Mouse (Mus musculus) right cerebral cortex, postnatal 25 days (tissue): ENCODE data around the gene Pgm5.
A peak's percentile ranks its signal among the peaks of the same experiment; 100 is the strongest.
"Not testable (repeated sequence)": the region's sequence is repeated elsewhere in the genome, so short reads cannot be mapped to it uniquely, and the experiment has no call there.

Source experiments
- DNase-seq: peaks from one replicate; pipeline ENCODE4 v3.0.0; 2022

The Pgm5 gene

GRCm38 (mm10) chr19:24861612-24862451 lies at the start of gene Pgm5:
TSS of gene Pgm5 (minus strand) at chr19:24861855.
- DNase-seq = no peak

GRCm38 (mm10) chr19:24908385-24909155 lies 46.9 kb upstream of the Pgm5 start:
- DNase-seq = no peak

- DNase-seq = no peak
These were observed 46.0 kb upstream of the Pgm5 start for GRCm38 (mm10) chr19:24907655-24908054.

GRCm38 (mm10) chr19:24902821-24903220 lies 41.2 kb upstream of the Pgm5 start:
- DNase-seq = no peak

- no peak for DNase-seq
These were observed 40.6 kb upstream of the Pgm5 start for GRCm38 (mm10) chr19:24902256-24902655.

- DNase-seq = no peak
These were observed 40.0 kb upstream of the Pgm5 start for GRCm38 (mm10) chr19:24901666-24902065.

- no peak for DNase-seq
These were observed 39.0 kb upstream of the Pgm5 start, which contains the start of gene Foxd4 for GRCm38 (mm10) chr19:24900581-24901220. TSS of gene Foxd4 (minus strand) at chr19:24901197.

GRCm38 (mm10) chr19:24899578-24900544 lies 38.2 kb upstream of the Pgm5 start:
- DNase-seq = peak; percentile 19

- peak; percentile 23 for DNase-seq
These were observed 37.3 kb upstream of the Pgm5 start for GRCm38 (mm10) chr19:24898737-24899577.

- DNase-seq = no peak
These were observed 36.5 kb upstream of the Pgm5 start for GRCm38 (mm10) chr19:24897896-24898736.

- DNase-seq = no peak
These were observed 35.6 kb upstream of the Pgm5 start for GRCm38 (mm10) chr19:24897006-24897895.

- no peak for DNase-seq
These were observed 34.9 kb upstream of the Pgm5 start for GRCm38 (mm10) chr19:24896536-24896935.

GRCm38 (mm10) chr19:24886888-24887287 lies 25.2 kb upstream of the Pgm5 start:
- DNase-seq = no peak

- DNase-seq = no peak
These were observed 23.8 kb upstream of the Pgm5 start for GRCm38 (mm10) chr19:24885504-24885903.

- no peak for DNase-seq
These were observed 19.6 kb upstream of the Pgm5 start for GRCm38 (mm10) chr19:24881237-24881636.

GRCm38 (mm10) chr19:24875129-24875870 lies 13.6 kb upstream of the Pgm5 start, which contains the start of gene Gm10053:
TSS of gene Gm10053 (plus strand) at chr19:24875686.
- not testable (repeated sequence) for DNase-seq

- DNase-seq = no peak
These were observed 12.2 kb upstream of the Pgm5 start for GRCm38 (mm10) chr19:24873873-24874272.

- peak; percentile 56 for DNase-seq
These were observed 9.5 kb upstream of the Pgm5 start for GRCm38 (mm10) chr19:24871037-24871635.
